Mouse (Mus musculus): ENCODE results near the gene Olfr498.

Olfr498 gene

GRCm38 (mm10) chr7:108465026-108465425 is at the start of gene Olfr498:
TSS of gene Olfr498 (plus strand) at chr7:108465326.
- no peak for DNase-seq

DNA sequence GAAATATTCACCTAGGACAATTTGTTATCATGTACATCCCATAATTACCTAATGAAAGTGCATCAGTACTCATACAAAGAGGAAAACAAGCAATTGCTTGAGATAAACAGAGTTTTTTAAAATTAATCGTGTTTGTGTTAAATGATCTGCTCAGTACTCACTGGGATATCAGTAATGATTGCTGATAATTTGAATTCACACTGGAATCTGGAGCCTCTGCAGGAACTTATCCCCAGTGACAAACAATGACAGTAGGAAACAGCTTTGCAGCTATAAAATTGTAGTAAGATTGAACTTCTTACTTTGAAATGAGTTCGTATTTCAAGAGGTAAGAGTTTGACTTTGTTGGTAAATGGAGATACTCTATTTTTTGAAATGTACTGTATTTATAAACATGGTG is 45.0 kb upstream of the Olfr498 start, which contains the start of gene Olfr497:
TSS of gene Olfr497 (plus strand) at position 301 of the 400 bp plus-strand sequence.
- DNase-seq = no peak

Data from cerebellum, postnatal 14 days (tissue).